Mouse (Mus musculus) liver, adult 2 months (tissue): Measurements from ENCODE around the gene Prkcz. TPM values are rescaled to one million over a fixed set of nuclear protein-coding genes. Genes with fewer than 3 reads are reported as not detected.

ENCODE experiments used
- DNase-seq: peaks from one replicate; pipeline ENCODE4 v3.0.0-alpha.2; 2011; ENCODE audit warnings: low read depth, low spot score; ENCODE audit errors: extremely low read depth
- H3K27ac ChIP-seq: fragments of 200-500 bp; replicated peaks from 2 replicates; pipeline ENCODE4 v1.5.1; 2012; ENCODE audit warnings: low read depth, mild to moderate bottlenecking, control low read depth, inconsistent platforms, low read length; ENCODE audit not compliant: insufficient read depth
- H3K27me3 ChIP-seq: fragments of 200-500 bp; 2 replicates; pipeline ENCODE4 v1.6.1; 2012; ENCODE audit warnings: mild to moderate bottlenecking, moderate library complexity, low read length, inconsistent platforms; ENCODE audit not compliant: control insufficient read depth, insufficient read depth
- H3K36me3 ChIP-seq: fragments of 200-500 bp; 2 replicates; pipeline ENCODE4 v1.6.1; 2012; ENCODE audit warnings: low read length, inconsistent platforms; ENCODE audit not compliant: control insufficient read depth, insufficient read depth
- H3K4me1 ChIP-seq: fragments of 200-500 bp; 2 replicates; pipeline ENCODE4 v1.6.1; 2011; ENCODE audit warnings: low read length; ENCODE audit not compliant: control insufficient read depth, insufficient read depth
- H3K4me3 ChIP-seq: fragments of 200-500 bp; 2 replicates; pipeline ENCODE4 v1.5.1; 2011; ENCODE audit warnings: low read depth, mild to moderate bottlenecking, control low read depth, low read length, moderate library complexity; ENCODE audit not compliant: insufficient read depth
- H3K79me2 ChIP-seq: fragments of 200-500 bp; 2 replicates; pipeline ENCODE4 v1.6.1; 2012; ENCODE audit warnings: inconsistent platforms, mild to moderate bottlenecking, low read length, moderate library complexity; ENCODE audit not compliant: control insufficient read depth, insufficient read depth
- H3K9ac ChIP-seq: fragments of 200-500 bp; 2 replicates; pipeline ENCODE4 v1.6.1; 2012; ENCODE audit warnings: low read depth, mild to moderate bottlenecking, control low read depth, inconsistent platforms, low read length
- CTCF ChIP-seq: fragments of 200-500 bp; IDR thresholded peaks from 2 replicates; pipeline ENCODE4 v1.5.1; 2011; ENCODE audit warnings: low read depth, low read length, control low read depth
- POLR2A ChIP-seq: fragments of 200-500 bp; IDR thresholded peaks from 2 replicates; pipeline ENCODE4 v1.6.1; 2011; ENCODE audit warnings: low read length, control low read depth; ENCODE audit not compliant: insufficient read depth; ENCODE audit errors: extremely low read depth
- WGBS: fragments of 180-500 bp; shearing (Covaris S2); methylation state at CpG from one replicate; pipeline ENCODE4 v1.1.7; 2018; 5-methylcytosine and 5-hydroxymethylcytosine counted together
- polyA plus RNA-seq: library from polyadenylated mRNA; depleted of rRNA; stranded (reverse); fragments of >200 nt; gene quantifications from 2 replicates; pipeline ENCODE4 v1.2.3, GENCODE M21; 2012
- total RNA-seq: library from RNA; depleted of rRNA; stranded (reverse); fragments of >200 nt; gene quantifications from 2 replicates; pipeline ENCODE4 v1.2.3, GENCODE M21; 2014

The Prkcz gene
- total and polyA plus RNA-seq, 2 experiments, result 11.4 to 18.3 TPM

- Histone ChIP-seq H3K9ac (no peak overlapping the region), H3K27me3 (no peaks in the 10 kb centered on the region), H3K79me2 (no peaks in the 10 kb centered on the region), H3K4me1 (peaks cover 7% of the 10 kb centered on the region; the same call in 1 of the 2 replicates), H3K27ac (no peak overlapping the region), H3K4me3 (no peak overlapping the region), H3K36me3 (no peaks in the 10 kb centered on the region)
- TF ChIP-seq POLR2A (no peak), CTCF (no peak)
- WGBS, result 93% methylated on average over 8 of the region's 8 CpGs
- DNase-seq, result no peak
Observed at GRCm38 (mm10) chr4:155281652-155282051, 79.5 kb downstream of the Prkcz start.

GRCm38 (mm10) chr4:155281227-155281626, 79.9 kb downstream of the Prkcz start:
- no peak overlapping the region for H3K4me3 ChIP-seq
- TF ChIP-seq POLR2A, result no peak
- TF ChIP-seq CTCF, result no peak
- H3K4me1 ChIP-seq, result peaks cover 7% of the 10 kb centered on the region; the same call in 1 of the 2 replicates
- H3K27me3 ChIP-seq, result no peaks in the 10 kb centered on the region
- no peak overlapping the region for H3K9ac ChIP-seq
- DNase-seq, result no peak
- no peaks in the 10 kb centered on the region for H3K79me2 ChIP-seq
- no peaks in the 10 kb centered on the region for H3K36me3 ChIP-seq
- peak overlapping the region; percentile 72 for H3K27ac ChIP-seq
- WGBS, result 73% methylated on average over 2 of the region's 2 CpGs

- H3K27me3 ChIP-seq, result no peaks in the 10 kb centered on the region
- 30% methylated on average over 1 of the region's 1 CpGs for WGBS
- peaks cover 7% of the 10 kb centered on the region; the same call in 1 of the 2 replicates for H3K4me1 ChIP-seq
- H3K79me2 ChIP-seq, result no peaks in the 10 kb centered on the region
- peak overlapping the region; percentile 72 for H3K27ac ChIP-seq
- TF ChIP-seq POLR2A (no peak), CTCF (no peak)
- H3K36me3 ChIP-seq, result no peaks in the 10 kb centered on the region
- no peak overlapping the region for H3K9ac ChIP-seq
- H3K4me3 ChIP-seq, result no peak overlapping the region
- DNase-seq, result peak; percentile 92
Observed at GRCm38 (mm10) chr4:155280768-155281121, 80.4 kb downstream of the Prkcz start.

DNA sequence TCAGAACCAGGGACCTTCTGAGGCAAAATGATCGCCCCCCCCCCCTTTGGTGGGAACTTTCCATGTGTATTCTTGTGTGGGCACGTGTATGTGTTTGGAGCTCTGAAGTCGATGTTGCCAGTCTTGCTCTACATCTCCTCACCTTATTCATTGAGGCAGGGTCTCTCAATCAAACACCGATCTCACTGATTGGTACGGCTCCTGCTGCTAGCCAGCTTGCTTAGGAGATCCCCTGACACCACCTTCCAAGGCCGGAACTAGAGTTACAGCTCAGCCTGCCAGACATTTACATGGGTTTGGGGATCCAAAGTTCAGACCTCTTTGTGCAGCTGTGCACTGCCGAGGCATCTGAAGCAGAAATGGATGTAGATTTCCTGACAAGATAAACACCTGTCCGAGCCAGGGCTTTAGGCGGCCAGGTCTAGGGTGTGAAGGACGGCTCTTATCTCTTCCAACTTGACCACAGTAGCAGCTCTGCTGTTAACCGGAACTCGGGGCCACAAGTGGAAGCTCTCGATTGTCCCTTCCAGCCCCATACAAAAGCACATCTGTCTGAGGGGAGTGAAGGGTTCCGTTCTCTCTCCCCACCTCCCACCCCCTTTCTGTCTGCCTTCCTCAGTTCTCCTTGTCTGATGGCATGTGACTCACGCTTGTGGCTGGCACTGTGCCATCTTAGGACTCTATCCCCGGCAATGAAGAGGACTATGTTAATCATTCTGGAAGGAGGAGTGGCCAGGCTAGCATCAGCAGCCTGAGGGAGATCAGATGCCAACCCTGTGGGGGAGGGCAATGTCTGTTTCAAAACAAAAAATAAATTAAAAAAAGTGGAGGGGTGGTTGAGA, 81.0 kb downstream of the Prkcz start:
- Histone ChIP-seq H3K27me3 (no peaks in the 10 kb centered on the region), H3K79me2 (no peaks in the 10 kb centered on the region), H3K9ac (no peak overlapping the region), H3K36me3 (no peaks in the 10 kb centered on the region), H3K4me3 (no peak overlapping the region), H3K27ac (no peak overlapping the region), H3K4me1 (peaks cover 7% of the 10 kb centered on the region; the same call in 1 of the 2 replicates)
- no peak for TF ChIP-seq POLR2A
- TF ChIP-seq CTCF, result no peak
- 34% methylated on average over 16 of the region's 16 CpGs for WGBS
- peak; percentile 59 for DNase-seq

DNA sequence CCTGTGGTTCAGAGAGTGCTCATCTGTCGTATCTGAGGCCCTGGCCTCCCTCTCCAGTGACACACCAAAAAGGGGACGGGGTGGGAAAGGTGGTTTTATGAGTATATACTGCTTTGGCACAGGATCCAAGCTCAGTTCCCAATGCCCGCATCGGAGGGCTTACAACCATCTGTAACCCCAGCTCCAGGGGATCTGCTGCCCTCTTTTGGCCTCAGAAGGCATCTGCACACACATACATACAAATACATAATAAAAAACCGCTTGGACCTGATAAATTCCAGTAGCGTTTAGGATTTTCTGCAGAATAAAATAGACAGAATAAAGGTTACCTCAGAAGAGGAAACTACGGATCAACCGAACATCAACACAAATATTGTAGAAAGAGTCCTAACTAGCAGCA, 82.1 kb downstream of the Prkcz start:
- DNase-seq, result no peak
- Histone ChIP-seq H3K27me3 (no peaks in the 10 kb centered on the region), H3K4me3 (no peak overlapping the region), H3K79me2 (no peaks in the 10 kb centered on the region), H3K4me1 (peaks cover 7% of the 10 kb centered on the region; the same call in 1 of the 2 replicates), H3K36me3 (no peaks in the 10 kb centered on the region), H3K9ac (no peak overlapping the region), H3K27ac (no peak overlapping the region)
- WGBS, result 95% methylated on average over 8 of the region's 8 CpGs
- TF ChIP-seq POLR2A (no peak), CTCF (peak; percentile 32)

DNA sequence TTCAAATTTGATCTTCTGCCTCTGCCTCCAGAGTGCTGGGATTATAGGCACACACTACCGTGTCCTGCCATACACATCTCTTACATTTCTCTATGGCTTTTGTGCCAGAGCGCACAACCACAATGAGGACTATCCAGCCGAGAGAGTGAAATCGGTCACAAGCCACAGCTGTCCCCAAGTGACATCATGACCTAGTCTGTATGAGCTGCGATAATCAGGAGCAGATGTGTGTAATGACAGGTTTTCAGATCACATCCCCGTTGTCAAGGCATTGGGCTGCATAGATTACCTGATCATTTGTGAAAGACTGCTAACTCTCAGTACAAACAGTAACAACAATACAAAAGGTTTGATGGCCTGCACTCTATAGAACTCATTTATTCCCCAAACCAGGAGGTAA, 83.2 kb downstream of the Prkcz start:
- no peaks in the 10 kb centered on the region for H3K27me3 ChIP-seq
- H3K27ac ChIP-seq, result no peak overlapping the region
- H3K9ac ChIP-seq, result no peak overlapping the region
- H3K79me2 ChIP-seq, result no peaks in the 10 kb centered on the region
- peaks cover 7% of the 10 kb centered on the region; the same call in 1 of the 2 replicates for H3K4me1 ChIP-seq
- WGBS, result 89% methylated on average over 6 of the region's 6 CpGs
- TF ChIP-seq POLR2A, result no peak
- TF ChIP-seq CTCF, result no peak
- DNase-seq, result no peak
- no peak overlapping the region for H3K4me3 ChIP-seq
- H3K36me3 ChIP-seq, result no peaks in the 10 kb centered on the region
